Mouse (Mus musculus): ENCODE data around the gene Pi4k2a.

DNA sequence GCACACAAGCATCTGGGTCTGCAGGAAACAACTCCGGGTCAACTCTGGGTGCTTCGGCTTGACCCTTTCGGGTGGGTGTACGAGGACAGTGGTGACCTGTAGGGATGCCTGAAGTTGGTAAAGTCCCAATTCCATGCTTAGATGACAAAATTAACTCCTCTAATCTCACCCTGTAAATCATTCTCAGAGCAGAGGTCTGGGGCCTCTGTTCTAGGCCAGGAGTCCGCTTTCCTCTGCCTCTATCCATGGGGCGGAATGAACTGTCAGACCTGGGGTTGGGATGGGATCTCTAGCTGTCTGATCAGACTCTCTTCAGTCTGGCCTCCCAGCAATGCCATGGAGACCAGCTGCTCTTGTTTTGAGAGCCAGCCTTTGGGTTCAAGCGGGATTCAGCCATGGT is 28.8 kb upstream of the Pi4k2a start:
- TF ChIP-seq POLR2A (IDR thresholded peaks at IDR 0.05; ENCODE audit: insufficient read length, low read depth) (no peak), TCF12 (IDR thresholded peaks at IDR 0.05; ENCODE audit: insufficient read depth, poor library complexity, severe bottlenecking) (no peak), MAX (IDR thresholded peaks at IDR 0.05; ENCODE audit: low read depth) (no peak), USF1 (IDR thresholded peaks at IDR 0.05; ENCODE audit: low read depth) (no peak), E2F4 (IDR thresholded peaks at IDR 0.05; ENCODE audit: insufficient read depth) (no peak), POLR2AphosphoS2 (IDR thresholded peaks at IDR 0.05; ENCODE audit: insufficient read length, low read depth) (no peak), REST (IDR thresholded peaks at IDR 0.05; ENCODE audit: insufficient read depth, insufficient read length) (no peak), MYOD1 (IDR thresholded peaks at IDR 0.05; ENCODE audit: control insufficient read depth in 1 of 3, insufficient read length in 2 of 3, low read depth in 2 of 3) (no peak), CEBPB (IDR thresholded peaks at IDR 0.05; ENCODE audit: insufficient read depth, poor library complexity, severe bottlenecking) (no peak)

All from myocyte (in vitro differentiated cells).